Mouse (Mus musculus) neural tube, embryonic 11.5 days (tissue): ENCODE measurements around the gene Pgd. TPM values are rescaled to one million over a fixed set of nuclear protein-coding genes. Genes with fewer than 3 reads are reported as not detected.
"Not testable (repeated sequence)": the region's sequence is repeated elsewhere in the genome, so short reads cannot be mapped to it uniquely, and the experiment has no call there.

Experiments used
- ATAC-seq: fragments of 200-750 bp; cut with Nextera tagmentation; 2 replicates; pipeline ENCODE4 v1.8.0; 2017; ENCODE audit warnings: moderate number of reproducible peaks, mild to moderate bottlenecking, moderate TSS enrichment, moderate library complexity; ENCODE audit not compliant: insufficient read depth, low FRiP score, low TSS enrichment
- DNase-seq: peaks from one replicate; pipeline ENCODE4 v3.0.0-alpha.2; 2015; ENCODE audit warnings: low spot score
- H3K27ac ChIP-seq: fragments of 300-500 bp; sonication (generic); 2 replicates; pipeline ENCODE4 v1.5.1; 2014; ENCODE audit warnings: low read depth, mild to moderate bottlenecking, low read length
- H3K27me3 ChIP-seq: fragments of 300-500 bp; sonication (generic); 2 replicates; pipeline ENCODE4 v1.6.1; 2014; ENCODE audit warnings: mild to moderate bottlenecking, low read length, mixed read lengths; ENCODE audit not compliant: control insufficient read depth, insufficient read depth
- H3K36me3 ChIP-seq: fragments of 300-500 bp; sonication (generic); 2 replicates; pipeline ENCODE4 v1.6.1; 2014; ENCODE audit warnings: mild to moderate bottlenecking, low read length, moderate library complexity, mixed read lengths; ENCODE audit not compliant: control insufficient read depth, insufficient read depth
- H3K4me1 ChIP-seq: fragments of 300-500 bp; sonication (generic); 2 replicates; pipeline ENCODE4 v1.6.1; 2014; ENCODE audit warnings: low read length, mixed read lengths; ENCODE audit not compliant: control insufficient read depth, insufficient read depth
- H3K4me2 ChIP-seq: fragments of 300-500 bp; sonication (generic); 2 replicates; pipeline ENCODE4 v1.6.1; 2014; ENCODE audit warnings: low read depth, mild to moderate bottlenecking, moderate library complexity
- H3K4me3 ChIP-seq: fragments of 300-500 bp; sonication (generic); 2 replicates; pipeline ENCODE4 v1.5.1; 2014; ENCODE audit warnings: low read depth, low read length
- H3K9ac ChIP-seq: fragments of 300-500 bp; sonication (generic); 2 replicates; pipeline ENCODE4 v1.6.1; 2014; ENCODE audit warnings: mild to moderate bottlenecking, low read length
- H3K9me3 ChIP-seq: fragments of 300-500 bp; sonication (generic); 2 replicates; pipeline ENCODE4 v1.6.1; 2016; ENCODE audit warnings: low read length; ENCODE audit not compliant: control insufficient read depth
- WGBS: fragments of 180-500 bp; shearing (Covaris S2); extraction: QIAGEN DNeasy Blood & Tissue Kit; methylation state at CpG from one replicate; pipeline ENCODE4 v1.1.7; 2014; 5-methylcytosine and 5-hydroxymethylcytosine counted together
- polyA plus RNA-seq: library from polyadenylated mRNA; unstranded; fragments of >200 nt; fragmentation: Nextera tagmentation; extraction: Ambion mirVana; gene quantifications from 2 replicates; pipeline ENCODE4 v1.2.1, GENCODE M21; 2014

Pgd gene
- polyA plus RNA-seq, 1 experiment from 2014 or later = 49.5 TPM

- ATAC-seq (no peak), DNase-seq (no peak)
- 59% methylated on average over 4 of the region's 5 CpGs for WGBS
- Histone ChIP-seq H3K4me1 (no peaks in the 10 kb centered on the region), H3K36me3 (no peaks in the 10 kb centered on the region), H3K9me3 (no peaks in the 10 kb centered on the region), H3K4me3 (no peak overlapping the region), H3K27me3 (no peaks in the 10 kb centered on the region), H3K27ac (no peak overlapping the region), H3K4me2 (no peak overlapping the region), H3K9ac (no peak overlapping the region)
Measured at GRCm38 (mm10) chr4:149123432-149123831, 43.1 kb downstream of the Pgd start.

DNA sequence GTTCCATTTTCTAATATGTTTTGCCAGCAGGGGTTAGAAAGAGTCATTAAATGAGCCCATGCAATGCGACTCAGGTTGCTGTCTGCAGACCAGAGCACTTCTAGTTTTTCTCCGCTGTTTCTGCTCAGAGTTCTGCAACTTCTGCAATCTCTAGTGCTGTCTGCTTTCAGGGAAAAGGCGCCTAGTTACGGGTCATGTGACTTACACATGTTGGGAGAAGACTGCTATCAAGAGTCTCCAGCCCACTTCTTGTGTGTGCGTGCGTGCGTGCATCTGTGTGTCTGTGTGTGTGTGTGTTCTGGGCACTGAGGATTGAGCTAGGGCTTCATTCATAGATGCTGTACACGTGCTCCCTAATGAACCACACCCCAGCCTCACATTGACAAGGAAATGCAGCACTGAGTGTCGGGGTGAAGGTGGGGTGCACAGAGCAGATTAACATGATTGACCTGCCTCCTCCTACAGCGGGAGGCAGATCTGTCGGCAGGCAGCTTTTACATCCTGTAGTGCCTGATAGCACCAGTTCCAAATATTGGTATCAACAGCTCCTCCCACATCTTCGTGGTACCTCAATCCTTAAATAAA lies 46.5 kb downstream of the Pgd start:
- ATAC-seq, H3K27me3 ChIP-seq, H3K4me1 ChIP-seq, H3K36me3 ChIP-seq, H3K9me3 ChIP-seq, H3K9ac ChIP-seq, DNase-seq, H3K4me2 ChIP-seq, H3K27ac ChIP-seq, H3K4me3 ChIP-seq: not testable (repeated sequence)
- 92% methylated on average over 12 of the region's 12 CpGs for WGBS

DNA sequence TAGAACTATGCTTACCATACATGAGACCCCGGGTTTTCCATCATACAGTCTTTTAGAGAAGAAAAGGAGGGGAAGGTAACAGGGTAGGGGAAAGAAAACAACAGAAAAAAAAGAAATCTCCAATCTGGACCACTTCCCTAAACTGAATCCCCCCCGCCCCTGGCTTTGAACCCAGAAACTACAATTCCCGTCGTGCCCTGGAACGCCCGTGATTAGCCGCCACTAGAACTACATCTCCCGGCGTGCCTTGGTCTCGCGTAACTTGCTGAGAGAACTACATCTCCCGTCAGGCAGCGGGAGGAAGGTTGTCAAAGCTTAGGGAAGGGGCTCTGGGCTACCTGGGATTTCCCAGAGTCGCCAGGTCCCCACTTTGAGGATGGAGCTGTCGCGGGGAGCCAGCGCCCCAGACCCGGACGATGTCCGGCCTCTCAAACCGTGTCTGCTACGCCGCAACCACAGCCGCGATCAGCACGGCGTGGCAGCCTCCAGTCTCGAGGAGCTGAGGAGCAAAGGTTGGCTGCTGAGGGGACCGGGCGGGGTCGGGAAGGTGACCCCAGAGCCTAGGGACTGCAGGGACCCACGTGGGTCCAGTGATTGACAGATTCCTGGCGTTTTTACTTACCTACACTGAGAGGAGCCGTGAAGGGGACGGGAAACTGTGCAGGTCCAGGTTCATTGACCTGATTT lies 62.6 kb downstream of the Pgd start, which contains the start of gene Dffa:
Gene Dffa (plus strand): TSS at position 272 of the 687 bp plus-strand sequence.
- Histone ChIP-seq H3K27ac (no peak within 1 kb of the TSS), H3K27me3 (no peaks in the 10 kb centered on the region), H3K36me3 (no peaks in the 10 kb centered on the region), H3K4me3 (peak within 1 kb of the TSS; percentile 71), H3K4me2 (peak within 1 kb of the TSS; percentile 84), H3K4me1 (peaks cover 8% of the 10 kb centered on the region), H3K9me3 (no peaks in the 10 kb centered on the region), H3K9ac (peak within 1 kb of the TSS; percentile 75)
- ATAC-seq = peak; percentile 63
- WGBS = under 1% methylated on average over 35 of the region's 35 CpGs
- DNase-seq = peak; percentile 92

GRCm38 (mm10) chr4:149101456-149101855 lies 65.1 kb downstream of the Pgd start:
- no peak overlapping the region for H3K9ac ChIP-seq
- ATAC-seq = no peak
- H3K36me3 ChIP-seq = no peaks in the 10 kb centered on the region
- DNase-seq = no peak
- no peaks in the 10 kb centered on the region for H3K9me3 ChIP-seq
- H3K27me3 ChIP-seq = no peaks in the 10 kb centered on the region
- H3K4me1 ChIP-seq = peaks cover 18% of the 10 kb centered on the region
- H3K4me2 ChIP-seq = no peak overlapping the region
- H3K27ac ChIP-seq = no peak overlapping the region
- WGBS = 85% methylated on average over 3 of the region's 3 CpGs
- no peak overlapping the region for H3K4me3 ChIP-seq

DNA sequence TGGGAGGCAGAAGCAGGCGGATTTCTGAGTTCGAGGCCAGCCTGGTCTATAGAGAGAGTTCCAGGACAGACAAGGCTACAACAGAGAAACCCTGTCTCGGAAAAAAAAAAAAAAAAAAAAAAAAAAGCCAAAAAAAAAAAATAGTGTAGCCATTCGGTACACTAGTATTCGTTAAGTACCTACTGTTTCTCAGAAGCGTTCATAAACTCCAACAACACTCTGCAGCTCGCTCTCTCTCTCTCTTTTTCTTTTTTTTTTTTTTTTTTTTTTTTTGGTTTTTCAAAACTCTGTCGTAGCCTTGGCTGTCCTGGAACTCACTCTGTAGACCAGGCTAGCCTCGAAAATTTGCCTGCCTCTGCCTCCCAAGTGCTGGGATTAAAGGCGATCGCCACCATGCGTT lies 66.1 kb downstream of the Pgd start:
- not testable (repeated sequence) for H3K4me2 ChIP-seq, DNase-seq, H3K9me3 ChIP-seq, H3K27me3 ChIP-seq, H3K27ac ChIP-seq, H3K9ac ChIP-seq, H3K36me3 ChIP-seq, ATAC-seq, H3K4me3 ChIP-seq
- WGBS = 90% methylated on average over 12 of the region's 12 CpGs
- peaks cover 18% of the 10 kb centered on the region for H3K4me1 ChIP-seq

Other genes with a start within 250 kb of the Pgd start
- 43.0 and 43.1 TPM in 2 replicates for gene Pex14, start 66.9 kb downstream of the Pgd start, polyA plus RNA-seq
- gene Dffa, start 62.6 kb downstream of the Pgd start, polyA plus RNA-seq = 34.1 and 34.4 TPM in 2 replicates
- gene Cort, start 40.0 kb downstream of the Pgd start, polyA plus RNA-seq = 0.51 TPM in 1 of 2 replicates, not detected in the other
- 36.7 and 43.0 TPM in 2 replicates for gene Cenps, start 29.1 kb downstream of the Pgd start, polyA plus RNA-seq
- 99.2 and 104 TPM in 2 replicates for gene Kif1b, start 140.9 kb upstream of the Pgd start, polyA plus RNA-seq